Mouse (Mus musculus): ENCODE results near the gene Fmo9.

GRCm38 (mm10) chr1:166730886-166731285 lies 49.2 kb upstream of the Fmo9 start:
- TF ChIP-seq CTCF (IDR thresholded peaks at IDR 0.05; ENCODE audit: low read depth): no peak
- TF ChIP-seq EP300 (optimal IDR thresholded peaks at IDR 0.05): no peak

All from stomach, postnatal 0 days (tissue).